Mouse (Mus musculus) lung, embryonic 14.5 days (tissue): ENCODE results near the gene Bcl11a. TPM values are rescaled to one million over a fixed set of nuclear protein-coding genes. Genes with fewer than 3 reads are reported as not detected.

Experiments
- ATAC-seq: fragments of 200-750 bp; cut with Nextera tagmentation; 2 replicates; pipeline ENCODE4 v1.8.0; 2017; ENCODE audit warnings: mild to moderate bottlenecking, moderate TSS enrichment, moderate library complexity; ENCODE audit not compliant: insufficient read depth
- DNase-seq: peaks from one replicate; pipeline ENCODE4 v3.0.0-alpha.2; 2015
- H3K27ac ChIP-seq: fragments of 300-500 bp; sonication (generic); 2 replicates; pipeline ENCODE4 v1.5.1; 2014; ENCODE audit warnings: low read depth, mild to moderate bottlenecking, moderate library complexity
- H3K27me3 ChIP-seq: fragments of 300-500 bp; sonication (generic); 2 replicates; pipeline ENCODE4 v1.6.1; 2014; ENCODE audit warnings: low read length, control low read depth; ENCODE audit not compliant: insufficient read depth
- H3K36me3 ChIP-seq: fragments of 300-500 bp; sonication (generic); 2 replicates; pipeline ENCODE4 v1.6.1; 2014; ENCODE audit warnings: control low read depth; ENCODE audit not compliant: insufficient read depth
- H3K4me1 ChIP-seq: fragments of 300-500 bp; sonication (generic); 2 replicates; pipeline ENCODE4 v1.6.1; 2014; ENCODE audit warnings: antibody characterized with exemption, control low read depth; ENCODE audit not compliant: insufficient read depth
- H3K4me2 ChIP-seq: fragments of 300-500 bp; sonication (generic); 2 replicates; pipeline ENCODE4 v1.6.1; 2014; ENCODE audit warnings: mild to moderate bottlenecking
- H3K4me3 ChIP-seq: fragments of 300-500 bp; sonication (generic); 2 replicates; pipeline ENCODE4 v1.5.1; 2014; ENCODE audit warnings: low read depth, low read length
- H3K9ac ChIP-seq: fragments of 300-500 bp; sonication (generic); 2 replicates; pipeline ENCODE4 v1.6.1; 2014
- H3K9me3 ChIP-seq: fragments of 300-500 bp; sonication (generic); 2 replicates; pipeline ENCODE4 v1.6.1; 2016; ENCODE audit warnings: low read depth, low read length, control low read depth
- CTCF ChIP-seq: IDR thresholded peaks from 2 replicates; pipeline ENCODE4 v1.5.1; 2016; ENCODE audit warnings: antibody characterized with exemption, low read depth
- WGBS: fragments of 180-500 bp; shearing (Covaris S2); extraction: QIAGEN DNeasy Blood & Tissue Kit; methylation state at CpG from one replicate; pipeline ENCODE4 v1.1.7; 2014; 5-methylcytosine and 5-hydroxymethylcytosine counted together
- polyA plus RNA-seq: library from polyadenylated mRNA; unstranded; fragments of >200 nt; fragmentation: Nextera tagmentation; extraction: Ambion mirVana; gene quantifications from 2 replicates; pipeline ENCODE4 v1.2.1, GENCODE M21; 2014

Gene Bcl11a
- polyA plus RNA-seq, 1 experiment from 2014 or later, result 21.1 TPM

- H3K4me1 ChIP-seq, result no peaks in the 10 kb centered on the region
- WGBS, result 76% methylated on average over 16 of the region's 16 CpGs
- peaks cover 3% of the 10 kb centered on the region; the same call in 1 of the 2 replicates for H3K9me3 ChIP-seq
- no peak for ATAC-seq
- TF ChIP-seq CTCF, result no peak
- no peaks in the 10 kb centered on the region for H3K27me3 ChIP-seq
- H3K9ac ChIP-seq, result no peak overlapping the region
- no peak overlapping the region for H3K4me3 ChIP-seq
- no peak for DNase-seq
- H3K4me2 ChIP-seq, result no peak overlapping the region
- H3K36me3 ChIP-seq, result no peaks in the 10 kb centered on the region
- H3K27ac ChIP-seq, result no peak overlapping the region
Measured at GRCm38 (mm10) chr11:24144159-24144946, 66.5 kb downstream of the Bcl11a start.

DNA sequence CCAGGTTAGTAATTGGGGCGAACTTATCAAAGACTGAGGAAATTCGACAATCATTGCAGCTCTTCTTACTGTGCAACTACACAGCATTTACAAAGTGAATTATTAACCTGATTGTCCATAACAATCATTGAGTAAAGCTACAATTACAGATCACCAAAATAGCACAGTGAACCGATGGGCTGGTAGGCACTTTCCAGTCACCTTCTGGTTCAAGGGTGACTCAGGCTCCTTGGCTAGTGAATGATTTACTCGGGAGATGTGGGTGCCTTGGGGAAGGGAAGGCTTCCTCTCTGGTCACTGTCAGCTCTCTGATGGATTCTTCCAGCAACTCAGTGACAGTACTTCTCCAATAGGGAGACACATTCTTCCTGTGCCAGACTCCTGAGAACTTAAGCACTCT is 68.2 kb downstream of the Bcl11a start:
- 78% methylated on average over 4 of the region's 4 CpGs for WGBS
- H3K36me3 ChIP-seq, result no peaks in the 10 kb centered on the region
- no peaks in the 10 kb centered on the region for H3K27me3 ChIP-seq
- H3K9ac ChIP-seq, result no peak overlapping the region
- no peaks in the 10 kb centered on the region for H3K9me3 ChIP-seq
- DNase-seq, result no peak
- no peak overlapping the region for H3K4me3 ChIP-seq
- no peak overlapping the region for H3K4me2 ChIP-seq
- no peaks in the 10 kb centered on the region for H3K4me1 ChIP-seq
- ATAC-seq, result no peak
- TF ChIP-seq CTCF, result no peak
- H3K27ac ChIP-seq, result no peak overlapping the region

DNA sequence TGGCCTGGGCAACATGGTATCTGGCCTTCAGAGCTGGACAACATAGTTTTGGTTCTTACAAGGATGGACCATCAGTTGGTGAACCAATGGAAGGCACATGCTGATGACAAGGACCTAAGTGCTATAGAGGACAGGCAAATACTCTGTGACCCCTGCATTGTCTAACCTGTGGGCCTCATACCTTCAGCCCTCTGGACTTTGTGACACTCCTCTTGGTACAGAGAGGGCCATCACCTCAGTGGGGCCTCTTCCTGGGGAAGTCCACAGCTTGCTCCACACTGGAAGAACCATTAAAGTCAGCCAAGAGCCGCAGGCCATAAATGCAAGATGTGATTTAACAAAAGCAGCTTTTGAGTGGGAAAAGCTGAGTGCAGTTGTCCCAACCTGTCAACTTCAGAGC is 68.6 kb downstream of the Bcl11a start:
- TF ChIP-seq CTCF, result no peak
- ATAC-seq (no peak), DNase-seq (no peak)
- H3K4me3 ChIP-seq, result no peak overlapping the region
- no peaks in the 10 kb centered on the region for H3K4me1 ChIP-seq
- no peak overlapping the region for H3K4me2 ChIP-seq
- no peaks in the 10 kb centered on the region for H3K9me3 ChIP-seq
- no peaks in the 10 kb centered on the region for H3K36me3 ChIP-seq
- no peak overlapping the region for H3K27ac ChIP-seq
- WGBS, result 85% methylated on average over 1 of the region's 1 CpGs
- no peak overlapping the region for H3K9ac ChIP-seq
- no peaks in the 10 kb centered on the region for H3K27me3 ChIP-seq

DNA sequence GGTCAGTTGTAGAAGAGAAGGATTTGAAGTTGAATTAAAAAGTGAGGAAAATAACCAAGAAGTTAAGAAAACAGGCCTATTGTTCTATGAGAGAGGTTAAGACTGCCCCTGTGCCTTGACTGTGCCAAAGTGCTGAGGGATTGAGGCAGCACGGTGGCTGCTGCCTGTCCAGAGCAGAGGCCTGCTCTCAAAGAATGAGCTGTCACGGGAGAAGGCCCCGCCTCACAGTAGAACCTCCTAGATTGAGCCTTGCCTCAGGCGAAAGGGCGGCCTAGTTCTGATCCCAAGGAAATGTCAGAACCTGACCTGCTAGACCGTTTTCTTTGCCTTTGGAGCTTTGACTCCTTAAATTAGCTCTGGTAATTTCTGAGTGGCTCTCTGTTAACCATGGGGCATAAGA is 69.8 kb downstream of the Bcl11a start:
- Histone ChIP-seq H3K36me3 (no peaks in the 10 kb centered on the region), H3K4me2 (no peak overlapping the region), H3K27ac (no peak overlapping the region), H3K27me3 (no peaks in the 10 kb centered on the region), H3K9ac (no peak overlapping the region), H3K4me1 (no peaks in the 10 kb centered on the region), H3K9me3 (no peaks in the 10 kb centered on the region), H3K4me3 (no peak overlapping the region)
- DNase-seq (no peak), ATAC-seq (no peak)
- TF ChIP-seq CTCF, result no peak
- 78% methylated on average over 6 of the region's 6 CpGs for WGBS

- no peak for ATAC-seq
- no peak overlapping the region for H3K9ac ChIP-seq
Measured at GRCm38 (mm10) chr11:24148545-24148944, 70.7 kb downstream of the Bcl11a start.

GRCm38 (mm10) chr11:24149462-24150220 is 71.8 kb downstream of the Bcl11a start:
- TF ChIP-seq CTCF, result no peak
- H3K4me3 ChIP-seq, result no peak overlapping the region
- no peak overlapping the region for H3K4me2 ChIP-seq
- H3K36me3 ChIP-seq, result no peaks in the 10 kb centered on the region
- H3K9me3 ChIP-seq, result no peaks in the 10 kb centered on the region
- 65% methylated on average over 9 of the region's 9 CpGs for WGBS
- DNase-seq (no peak), ATAC-seq (no peak)
- no peaks in the 10 kb centered on the region for H3K27me3 ChIP-seq
- no peaks in the 10 kb centered on the region for H3K4me1 ChIP-seq
- H3K27ac ChIP-seq, result no peak overlapping the region
- H3K9ac ChIP-seq, result no peak overlapping the region

More at GRCm38 (mm10) chr11:24148545-24148944, 70.7 kb downstream of the Bcl11a start:
- TF ChIP-seq CTCF, result no peak
- H3K4me1 ChIP-seq, result no peaks in the 10 kb centered on the region
- H3K27ac ChIP-seq, result no peak overlapping the region
- WGBS, result 75% methylated on average over 3 of the region's 3 CpGs
- DNase-seq, result no peak
- H3K9me3 ChIP-seq, result no peaks in the 10 kb centered on the region
- no peaks in the 10 kb centered on the region for H3K36me3 ChIP-seq
- no peak overlapping the region for H3K4me3 ChIP-seq
- H3K4me2 ChIP-seq, result no peak overlapping the region
- no peaks in the 10 kb centered on the region for H3K27me3 ChIP-seq

DNA sequence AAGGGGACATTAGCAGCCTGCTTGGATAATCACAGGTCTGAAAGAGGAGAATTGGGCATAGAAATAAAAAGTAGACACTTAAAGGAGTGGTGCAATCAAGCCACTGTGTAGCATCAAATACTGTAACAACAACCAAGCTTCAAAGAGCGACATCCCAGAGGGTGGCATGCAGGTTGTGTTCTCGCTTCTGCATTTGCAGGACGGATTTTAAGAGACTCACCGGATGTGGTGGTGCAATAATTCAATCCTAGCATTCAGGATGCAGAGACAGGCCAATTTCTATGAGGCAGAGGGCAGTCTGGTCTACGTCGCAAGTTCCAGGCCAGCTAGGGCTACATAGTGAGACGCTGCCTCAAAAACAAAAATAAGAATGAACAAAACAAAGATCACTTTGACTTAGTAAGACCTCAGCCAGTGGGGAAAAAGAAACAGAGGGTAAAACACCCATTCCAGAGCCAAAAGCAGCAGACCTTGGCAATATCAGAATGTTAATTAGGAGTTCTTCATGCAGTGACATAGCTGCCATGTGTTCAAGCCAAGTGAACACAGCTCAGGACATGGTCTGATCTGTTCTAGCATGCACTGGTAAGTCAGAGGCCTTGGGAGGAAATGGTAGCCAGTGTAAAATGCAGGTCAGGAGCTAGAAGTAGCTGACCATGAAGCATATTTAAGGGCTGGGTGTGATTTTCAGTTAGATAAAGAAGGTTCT is 74.4 kb downstream of the Bcl11a start:
- ATAC-seq, result no peak
- Histone ChIP-seq H3K4me2 (no peak overlapping the region), H3K9ac (no peak overlapping the region), H3K4me3 (no peak overlapping the region), H3K36me3 (no peaks in the 10 kb centered on the region), H3K4me1 (no peaks in the 10 kb centered on the region), H3K27me3 (no peaks in the 10 kb centered on the region), H3K9me3 (no peaks in the 10 kb centered on the region), H3K27ac (no peak overlapping the region)
- DNase-seq, result no peak
- WGBS, result 94% methylated on average over 7 of the region's 7 CpGs
- no peak for TF ChIP-seq CTCF
